Mouse (Mus musculus) CH12.LX (cell line): ENCODE data around the gene Anp32b.

Source experiments
- CHD1 ChIP-seq: IDR thresholded peaks from 2 replicates; pipeline ENCODE4 v1.6.1; 2012; ENCODE audit warnings: low read depth, low read length, improper control_type of control experiment, inconsistent platforms
- CTCF ChIP-seq, 2 experiments: IDR thresholded peaks in 1 of 2; conservative IDR thresholded peaks in 1 of 2; 2 replicates each; pipeline ENCODE4 v1.5.1; 2011 to 2012; ENCODE audit warnings: low read depth in 2 of 2, low read length in 2 of 2, improper control_type of control experiment in 1 of 2, inconsistent platforms in 1 of 2, mild to moderate bottlenecking in 1 of 2, moderate library complexity in 1 of 2
- MAZ ChIP-seq: IDR thresholded peaks from 2 replicates; pipeline ENCODE4 v1.6.1; 2012; ENCODE audit warnings: low read depth, mild to moderate bottlenecking, inconsistent platforms, low read length, improper control_type of control experiment, moderate library complexity
- POLR2A ChIP-seq: IDR thresholded peaks from 2 replicates; pipeline ENCODE4 v1.6.1; 2011; ENCODE audit warnings: low read depth, mild to moderate bottlenecking, improper control_type of control experiment, low read length
- RCOR1 ChIP-seq: conservative IDR thresholded peaks from 2 replicates; pipeline ENCODE4 v1.6.1; 2012; ENCODE audit warnings: low read depth, mild to moderate bottlenecking, inconsistent platforms, low read length, improper control_type of control experiment
- SIN3A ChIP-seq: IDR thresholded peaks from 2 replicates; pipeline ENCODE4 v1.6.1; 2012; ENCODE audit warnings: low read length, improper control_type of control experiment, inconsistent platforms

DNA sequence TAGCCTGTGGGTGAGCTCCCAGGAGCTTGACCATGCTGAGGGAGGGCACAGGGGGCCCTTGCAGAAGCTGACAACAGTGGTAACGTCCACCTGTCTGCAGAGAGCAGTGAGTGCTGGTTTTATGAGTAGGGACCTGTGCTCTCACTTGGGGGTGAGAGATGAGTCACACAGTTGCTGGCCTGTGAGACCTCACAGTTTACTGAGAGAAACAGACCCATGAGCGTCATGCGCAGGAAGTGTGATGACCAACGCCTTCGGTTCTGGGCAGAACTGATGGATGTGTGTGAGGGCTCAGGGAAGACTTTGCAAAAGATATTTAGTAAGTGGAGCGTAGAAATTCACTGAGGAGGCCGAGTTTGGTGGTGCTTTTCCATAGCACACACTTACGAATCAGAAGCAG, 28.1 kb upstream of the Anp32b start:
- TF ChIP-seq POLR2A (no peak), CTCF (conservative IDR thresholded peaks at IDR 0.05 in 1 of 2, IDR thresholded peaks at IDR 0.05 in 1 of 2; ENCODE audit: low read depth in 2 of 2, low read length in 2 of 2) (no peak), SIN3A (no peak), CHD1 (no peak), MAZ (no peak), RCOR1 (no peak)
